Mouse (Mus musculus): ENCODE results near the gene Castor2.

Gene Castor2

GRCm38 (mm10) chr5:134099496-134100211 lies at the start of gene Castor2:
Gene Castor2, plus strand, starts transcription at chr5:134099711.
- DNase-seq (ENCODE audit: low read depth), result peak; percentile 80

- no peak for DNase-seq (ENCODE audit: low read depth)
These were observed 48.8 kb upstream of the Castor2 start for GRCm38 (mm10) chr5:134050711-134051110.

GRCm38 (mm10) chr5:134052614-134053013 lies 46.9 kb upstream of the Castor2 start:
- peak; percentile 17 for DNase-seq (ENCODE audit: low read depth)

- DNase-seq (ENCODE audit: low read depth), result no peak
These were observed 45.0 kb upstream of the Castor2 start for GRCm38 (mm10) chr5:134054496-134054895.

GRCm38 (mm10) chr5:134058793-134059352 lies 40.6 kb upstream of the Castor2 start:
- DNase-seq (ENCODE audit: low read depth), result no peak

GRCm38 (mm10) chr5:134063362-134064064 lies 36.0 kb upstream of the Castor2 start:
- DNase-seq (ENCODE audit: low read depth), result peak; percentile 65

- no peak for DNase-seq (ENCODE audit: low read depth)
These were observed 33.2 kb upstream of the Castor2 start for GRCm38 (mm10) chr5:134066261-134066660.

- peak; percentile 34 for DNase-seq (ENCODE audit: low read depth)
These were observed 31.6 kb upstream of the Castor2 start for GRCm38 (mm10) chr5:134067924-134068323.

- no peak for DNase-seq (ENCODE audit: low read depth)
These were observed 25.9 kb upstream of the Castor2 start for GRCm38 (mm10) chr5:134073512-134074041.

GRCm38 (mm10) chr5:134074368-134074767 lies 25.1 kb upstream of the Castor2 start:
- no peak for DNase-seq (ENCODE audit: low read depth)

- no peak for DNase-seq (ENCODE audit: low read depth)
These were observed 23.3 kb upstream of the Castor2 start for GRCm38 (mm10) chr5:134076175-134076574.

GRCm38 (mm10) chr5:134080685-134081548 lies 18.6 kb upstream of the Castor2 start:
- no peak for DNase-seq (ENCODE audit: low read depth)

- DNase-seq (ENCODE audit: low read depth), result peak; percentile 50
These were observed 14.3 kb upstream of the Castor2 start for GRCm38 (mm10) chr5:134085227-134085626.

- DNase-seq (ENCODE audit: low read depth), result peak; percentile 23
These were observed 13.4 kb upstream of the Castor2 start for GRCm38 (mm10) chr5:134085887-134086639.

- no peak for DNase-seq (ENCODE audit: low read depth)
These were observed 12.3 kb upstream of the Castor2 start for GRCm38 (mm10) chr5:134087211-134087610.

- DNase-seq (ENCODE audit: low read depth), result no peak
These were observed 3.7 kb upstream of the Castor2 start for GRCm38 (mm10) chr5:134095766-134096165.

GRCm38 (mm10) chr5:134098341-134098902 lies 1.1 kb upstream of the Castor2 start:
- DNase-seq (ENCODE audit: low read depth), result no peak

GRCm38 (mm10) chr5:134098976-134099375 lies 535 bp upstream of the Castor2 start:
- no peak for DNase-seq (ENCODE audit: low read depth)

GRCm38 (mm10) chr5:134100232-134100771 lies 791 bp downstream of the Castor2 start:
- no peak for DNase-seq (ENCODE audit: low read depth)

GRCm38 (mm10) chr5:134101322-134101721 lies 1.8 kb downstream of the Castor2 start:
- no peak for DNase-seq (ENCODE audit: low read depth)

Data from 416B (cell line).